Mouse (Mus musculus) testis, adult 2 months (tissue): Measurements from ENCODE around the gene Plekhh3. TPM values are rescaled to one million over a fixed set of nuclear protein-coding genes. Genes with fewer than 3 reads are reported as not detected.

ENCODE experiments used
- H3K27ac ChIP-seq: fragments of 200-500 bp; 2 replicates; pipeline ENCODE4 v1.5.1; 2012; ENCODE audit warnings: low read depth, low read length; ENCODE audit not compliant: control insufficient read depth, insufficient read depth
- H3K27me3 ChIP-seq: fragments of 200-500 bp; 2 replicates; pipeline ENCODE4 v1.6.1; 2012; ENCODE audit warnings: mild to moderate bottlenecking, low read length, moderate library complexity; ENCODE audit not compliant: control insufficient read depth, insufficient read depth
- H3K36me3 ChIP-seq: fragments of 200-500 bp; 2 replicates; pipeline ENCODE4 v1.6.1; 2012; ENCODE audit warnings: mild to moderate bottlenecking, low read length; ENCODE audit not compliant: control insufficient read depth, insufficient read depth
- H3K4me1 ChIP-seq: fragments of 200-500 bp; 2 replicates; pipeline ENCODE4 v1.6.1; 2012; ENCODE audit warnings: low read length; ENCODE audit not compliant: control insufficient read depth, insufficient read depth
- H3K4me3 ChIP-seq: fragments of 200-500 bp; 2 replicates; pipeline ENCODE4 v1.5.1; 2012; ENCODE audit warnings: low read depth, mild to moderate bottlenecking, low read length, moderate library complexity, mixed read lengths; ENCODE audit not compliant: control insufficient read depth
- CTCF ChIP-seq: fragments of 200-500 bp; IDR thresholded peaks from 2 replicates; pipeline ENCODE4 v1.5.1; 2012; ENCODE audit warnings: low read depth, mild to moderate bottlenecking, inconsistent platforms, low read length, moderate library complexity; ENCODE audit not compliant: control insufficient read depth, insufficient read depth, insufficient replicate concordance
- POLR2A ChIP-seq: fragments of 200-500 bp; IDR thresholded peaks from 2 replicates; pipeline ENCODE4 v1.6.1; 2012; ENCODE audit warnings: low read depth, mild to moderate bottlenecking, inconsistent platforms, low read length, moderate library complexity; ENCODE audit not compliant: control insufficient read depth
- polyA plus RNA-seq: library from polyadenylated mRNA; depleted of rRNA; stranded (reverse); fragments of >200 nt; gene quantifications from 2 replicates; pipeline ENCODE4 v1.2.3, GENCODE M21; 2012; rRNA removed

Gene Plekhh3
- polyA plus RNA-seq, 1 experiment, result 2.6 TPM

DNA sequence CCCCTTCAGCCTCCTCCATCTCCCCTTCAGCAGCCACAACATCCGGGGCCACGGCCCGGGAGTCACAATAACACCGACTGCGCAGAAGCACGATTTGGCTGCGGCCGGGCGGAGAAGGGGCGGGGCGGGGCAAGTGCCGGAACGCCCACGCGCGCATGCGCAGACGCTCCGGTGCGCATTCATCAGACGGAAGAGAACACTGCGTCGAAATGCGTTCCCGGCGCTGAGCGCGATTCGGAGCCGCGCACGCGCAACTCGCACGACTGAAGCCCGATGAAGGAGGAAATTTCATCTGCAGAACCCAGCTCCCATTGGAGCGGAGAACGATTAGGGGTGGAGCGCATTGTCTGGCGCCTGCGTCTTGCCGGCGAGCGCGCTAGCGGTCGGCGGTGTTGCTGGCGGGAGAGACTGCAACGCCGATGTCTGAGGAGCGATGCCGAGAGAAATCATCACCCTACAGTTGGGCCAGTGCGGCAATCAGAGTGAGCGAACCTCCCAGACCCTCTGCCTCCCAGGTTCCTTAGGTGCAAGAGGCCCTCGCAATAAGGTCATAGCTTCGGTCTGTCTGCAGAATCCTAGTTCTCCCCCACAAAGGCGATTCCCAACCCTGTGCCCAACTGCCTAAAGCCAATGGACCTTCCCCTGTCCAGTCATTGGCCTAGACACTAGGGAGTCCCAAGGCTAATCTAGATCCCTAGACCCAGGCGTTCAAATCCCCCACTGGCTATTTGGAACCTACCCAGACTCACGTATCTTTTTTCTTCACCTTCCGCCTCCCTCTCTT, 51.2 kb downstream of the Plekhh3 start, which contains the start of the genes Retreg3 and Tubg1:
Gene Retreg3 (minus strand): TSS at position 133 of the 784 bp plus-strand sequence.
Gene Tubg1 (plus strand): TSS at position 178 of the 784 bp plus-strand sequence.
- Histone ChIP-seq H3K27me3 (no peaks in the 10 kb centered on the region), H3K27ac (peak within 1 kb of the TSS; percentile 85), H3K4me3 (peak within 1 kb of the TSS; percentile 89), H3K36me3 (no peaks in the 10 kb centered on the region), H3K4me1 (peaks cover 7% of the 10 kb centered on the region)
- TF ChIP-seq POLR2A (peak; percentile 93), CTCF (no peak)

- H3K36me3 ChIP-seq, result no peaks in the 10 kb centered on the region
- no peaks in the 10 kb centered on the region for H3K27me3 ChIP-seq
- H3K27ac ChIP-seq, result peak overlapping the region; percentile 71
- H3K4me1 ChIP-seq, result peaks cover 7% of the 10 kb centered on the region
- H3K4me3 ChIP-seq, result peak overlapping the region; percentile 89
- TF ChIP-seq POLR2A, result no peak
- no peak for TF ChIP-seq CTCF
Measured at GRCm38 (mm10) chr11:101119131-101119760, 51.9 kb downstream of the Plekhh3 start.

GRCm38 (mm10) chr11:101118105-101118504, 53.0 kb downstream of the Plekhh3 start:
- no peaks in the 10 kb centered on the region for H3K27me3 ChIP-seq
- TF ChIP-seq POLR2A (no peak), CTCF (no peak)
- no peak overlapping the region for H3K27ac ChIP-seq
- H3K36me3 ChIP-seq, result no peaks in the 10 kb centered on the region
- H3K4me3 ChIP-seq, result peak overlapping the region; percentile 89
- H3K4me1 ChIP-seq, result peaks cover 7% of the 10 kb centered on the region

GRCm38 (mm10) chr11:101115564-101115963, 55.6 kb downstream of the Plekhh3 start:
- Histone ChIP-seq H3K4me1 (peaks cover 3% of the 10 kb centered on the region), H3K4me3 (no peak overlapping the region), H3K27me3 (no peaks in the 10 kb centered on the region), H3K36me3 (no peaks in the 10 kb centered on the region), H3K27ac (no peak overlapping the region)
- no peak for TF ChIP-seq POLR2A
- no peak for TF ChIP-seq CTCF

Other genes starting within 250 kb of the Plekhh3 start
- gene Stat3, start 231.8 kb downstream of the Plekhh3 start, polyA plus RNA-seq, result 25.0 and 30.2 TPM in 2 replicates
- gene Cavin1, start 200.5 kb downstream of the Plekhh3 start, polyA plus RNA-seq, result 5.1 and 6.1 TPM in 2 replicates
- gene Atp6v0a1, start 161.9 kb downstream of the Plekhh3 start, polyA plus RNA-seq, result 18.1 and 23.7 TPM in 2 replicates
- 46.2 and 46.3 TPM in 2 replicates for gene Naglu, start 101.3 kb downstream of the Plekhh3 start, polyA plus RNA-seq
- gene Hsd17b1, start 92.9 kb downstream of the Plekhh3 start, polyA plus RNA-seq, result 0.66 and 0.88 TPM in 2 replicates
- gene Coasy, start 88.8 kb downstream of the Plekhh3 start, polyA plus RNA-seq, result 21.0 and 21.7 TPM in 2 replicates
- gene Mlx, start 84.1 kb downstream of the Plekhh3 start, polyA plus RNA-seq, result 6.4 and 6.7 TPM in 2 replicates
- gene Psmc3ip, start 75.9 kb downstream of the Plekhh3 start, polyA plus RNA-seq, result 77.6 and 77.9 TPM in 2 replicates
- gene Retreg3, start 51.5 kb downstream of the Plekhh3 start, polyA plus RNA-seq, result 51.5 and 53.8 TPM in 2 replicates
- gene Tubg1, start 51.4 kb downstream of the Plekhh3 start, polyA plus RNA-seq, result 22.4 and 27.3 TPM in 2 replicates
- gene Tubg2, start 15.4 kb downstream of the Plekhh3 start, polyA plus RNA-seq, result 1.6 and 1.9 TPM in 2 replicates
- 0.40 and 0.44 TPM in 2 replicates for gene Cntnap1, start 828 bp downstream of the Plekhh3 start, polyA plus RNA-seq
- gene Ccr10, start 4.1 kb upstream of the Plekhh3 start, polyA plus RNA-seq, result 0.05 TPM in 1 of 2 replicates, not detected in the other
- gene Ezh1, start 55.1 kb upstream of the Plekhh3 start, polyA plus RNA-seq, result 14.3 and 14.5 TPM in 2 replicates
- 5.6 and 5.8 TPM in 2 replicates for gene Ramp2, start 74.7 kb upstream of the Plekhh3 start, polyA plus RNA-seq
- 26.1 and 26.2 TPM in 2 replicates for gene Vps25, start 82.4 kb upstream of the Plekhh3 start, polyA plus RNA-seq
- gene Wnk4, start 89.2 kb upstream of the Plekhh3 start, polyA plus RNA-seq, result 10.8 and 12.3 TPM in 2 replicates
- gene Cntd1, start 107.7 kb upstream of the Plekhh3 start, polyA plus RNA-seq, result 37.1 and 54.6 TPM in 2 replicates
- 46.6 and 62.4 TPM in 2 replicates for gene Coa3, start 107.8 kb upstream of the Plekhh3 start, polyA plus RNA-seq
- 111 and 116 TPM in 2 replicates for gene Becn1, start 130.9 kb upstream of the Plekhh3 start, polyA plus RNA-seq
- gene Psme3, start 144.9 kb upstream of the Plekhh3 start, polyA plus RNA-seq, result 59.1 and 74.5 TPM in 2 replicates
- gene Aoc2, start 153.7 kb upstream of the Plekhh3 start, polyA plus RNA-seq, result 4.7 TPM in 2 replicates
- gene Aoc3, start 159.3 kb upstream of the Plekhh3 start, polyA plus RNA-seq, result 4.2 and 4.4 TPM in 2 replicates
- gene G6pc, start 196.2 kb upstream of the Plekhh3 start, polyA plus RNA-seq, result not detected in 2 replicates
- gene Aarsd1, start 246.3 kb upstream of the Plekhh3 start, polyA plus RNA-seq, result 17.9 and 18.7 TPM in 2 replicates